Mouse (Mus musculus) hematopoietic stem cell, adult 5-6 weeks (primary cell): ENCODE measurements around the gene Glcci1. TPM values are rescaled to one million over a fixed set of nuclear protein-coding genes. Genes with fewer than 3 reads are reported as not detected.

ENCODE experiments used
- ATAC-seq, 2 experiments: fragments of 125-278 bp in 1 of 2; replicated peaks in 1 of 2; 2 replicates each; pipeline ENCODE4 v1.8.0; 2016 to 2017; ENCODE audit warnings: inconsistent platforms in 2 of 2, mild to moderate bottlenecking in 2 of 2, moderate number of reproducible peaks in 2 of 2, low read depth in 1 of 2, moderate TSS enrichment in 1 of 2; ENCODE audit not compliant: low FRiP score in 2 of 2, poor library complexity in 2 of 2, severe bottlenecking in 2 of 2, insufficient read depth in 1 of 2, low TSS enrichment in 1 of 2
- total RNA-seq: library from RNA; stranded (forward); fragments of 172-1452, 232-1000 nt; gene quantifications from 2 replicates; pipeline ENCODE4 v1.2.3, GENCODE M21; 2017

Glcci1 gene
- total RNA-seq, result 2.0 and 3.2 TPM in 2 replicates

- 0 out of 4 replicates have a peak, but pooled peaks of 1 of the 2 experiments have one; percentile 5 for ATAC-seq
These were observed at the start of gene Glcci1 for GRCm38 (mm10) chr6:8509551-8509950. Gene Glcci1, plus strand, starts transcription at chr6:8509600.

- ATAC-seq, result no peak
These were observed 47.0 kb upstream of the Glcci1 start for GRCm38 (mm10) chr6:8462447-8462846.

- no peak for ATAC-seq
These were observed 44.0 kb upstream of the Glcci1 start for GRCm38 (mm10) chr6:8465388-8465787.

GRCm38 (mm10) chr6:8465985-8466384 is 43.4 kb upstream of the Glcci1 start:
- no peak for ATAC-seq

GRCm38 (mm10) chr6:8467667-8468337 is 41.6 kb upstream of the Glcci1 start:
- no peak for ATAC-seq

GRCm38 (mm10) chr6:8469918-8470317 is 39.5 kb upstream of the Glcci1 start:
- ATAC-seq, result no peak

- ATAC-seq, result no peak
These were observed 37.3 kb upstream of the Glcci1 start for GRCm38 (mm10) chr6:8472125-8472524.

GRCm38 (mm10) chr6:8472915-8473314 is 36.5 kb upstream of the Glcci1 start:
- ATAC-seq, result no peak

GRCm38 (mm10) chr6:8473498-8473897 is 35.9 kb upstream of the Glcci1 start:
- no peak for ATAC-seq

GRCm38 (mm10) chr6:8474316-8474715 is 35.1 kb upstream of the Glcci1 start:
- ATAC-seq, result no peak

GRCm38 (mm10) chr6:8474820-8475219 is 34.6 kb upstream of the Glcci1 start:
- ATAC-seq, result no peak

GRCm38 (mm10) chr6:8479176-8479575 is 30.2 kb upstream of the Glcci1 start:
- ATAC-seq, result no peak

- ATAC-seq, result peak in 1 of 2 experiments; percentile 24; a peak in 2 of 4 replicates
These were observed 24.7 kb upstream of the Glcci1 start for GRCm38 (mm10) chr6:8484437-8485275.

GRCm38 (mm10) chr6:8485414-8486175 is 23.8 kb upstream of the Glcci1 start:
- ATAC-seq, result peak in 1 of 2 experiments; percentile 46; a peak in 1 of 4 replicates

GRCm38 (mm10) chr6:8486391-8487043 is 22.9 kb upstream of the Glcci1 start:
- no peak for ATAC-seq

- peak in 1 of 2 experiments; percentile 50; a peak in 1 of 4 replicates for ATAC-seq
These were observed 22.2 kb upstream of the Glcci1 start for GRCm38 (mm10) chr6:8487044-8487853.

- no peak for ATAC-seq
These were observed 21.2 kb upstream of the Glcci1 start for GRCm38 (mm10) chr6:8488249-8488648.
